Mouse (Mus musculus): ENCODE data around the gene Lxn.

The Lxn gene

GRCm38 (mm10) chr3:67463450-67464372 lies at the start of gene Lxn:
Gene Lxn, minus strand, starts transcription at chr3:67463926.
- DNase-seq = peak; percentile 85

- DNase-seq = peak; percentile 88
Observed at GRCm38 (mm10) chr3:67512807-67513206, 49.1 kb upstream of the Lxn start.

- no peak for DNase-seq
Observed at GRCm38 (mm10) chr3:67508216-67508892, 44.6 kb upstream of the Lxn start.

GRCm38 (mm10) chr3:67505286-67505685 lies 41.6 kb upstream of the Lxn start:
- DNase-seq = no peak

- DNase-seq = no peak
Observed at GRCm38 (mm10) chr3:67503878-67504277, 40.2 kb upstream of the Lxn start.

- no peak for DNase-seq
Observed at GRCm38 (mm10) chr3:67499406-67499791, 35.7 kb upstream of the Lxn start.

- no peak for DNase-seq
Observed at GRCm38 (mm10) chr3:67498773-67499405, 35.2 kb upstream of the Lxn start.

GRCm38 (mm10) chr3:67497998-67498397 lies 34.3 kb upstream of the Lxn start:
- no peak for DNase-seq

- no peak for DNase-seq
Observed at GRCm38 (mm10) chr3:67496310-67496709, 32.6 kb upstream of the Lxn start.

GRCm38 (mm10) chr3:67493132-67493531 lies 29.4 kb upstream of the Lxn start:
- no peak for DNase-seq

- no peak for DNase-seq
Observed at GRCm38 (mm10) chr3:67492086-67492869, 28.6 kb upstream of the Lxn start.

GRCm38 (mm10) chr3:67490156-67490555 lies 26.4 kb upstream of the Lxn start:
- DNase-seq = no peak

- no peak for DNase-seq
Observed at GRCm38 (mm10) chr3:67485233-67485632, 21.5 kb upstream of the Lxn start.

GRCm38 (mm10) chr3:67482400-67482799 lies 18.7 kb upstream of the Lxn start:
- no peak for DNase-seq

- no peak for DNase-seq
Observed at GRCm38 (mm10) chr3:67479806-67480205, 16.1 kb upstream of the Lxn start.

GRCm38 (mm10) chr3:67473438-67473837 lies 9.7 kb upstream of the Lxn start:
- no peak for DNase-seq

GRCm38 (mm10) chr3:67471408-67472127 lies 7.8 kb upstream of the Lxn start:
- DNase-seq = no peak

GRCm38 (mm10) chr3:67467281-67467680 lies 3.6 kb upstream of the Lxn start:
- DNase-seq = no peak

GRCm38 (mm10) chr3:67466576-67466975 lies 2.9 kb upstream of the Lxn start:
- DNase-seq = no peak

- peak; percentile 30 for DNase-seq
Observed at GRCm38 (mm10) chr3:67463001-67463400, 725 bp downstream of the Lxn start.

- peak; percentile 15 for DNase-seq
Observed at GRCm38 (mm10) chr3:67462578-67462977, 1.1 kb downstream of the Lxn start.

GRCm38 (mm10) chr3:67462015-67462414 lies 1.7 kb downstream of the Lxn start:
- DNase-seq = no peak
